Mouse (Mus musculus): ENCODE data around the gene Skap2. TPM values are rescaled to one million over a fixed set of nuclear protein-coding genes. Genes with fewer than 3 reads are reported as not detected.

The Skap2 gene
- polyA plus RNA-seq, 1 experiment from 2014 or later = 18.3 TPM

Other genes with a start within 250 kb of the Skap2 start
- 0.97 and 1.6 TPM in 2 replicates for gene Hoxa1, start 145.8 kb upstream of the Skap2 start, polyA plus RNA-seq (2015; fragmentation: Nextera tagmentation; extraction: Ambion mirVana)
- 1.5 and 2.5 TPM in 2 replicates for gene Hoxa2, start 152.3 kb upstream of the Skap2 start, polyA plus RNA-seq (2015; fragmentation: Nextera tagmentation; extraction: Ambion mirVana)
- 0.15 and 0.33 TPM in 2 replicates for gene 5730596B20Rik, start 164.9 kb upstream of the Skap2 start, polyA plus RNA-seq (2015; fragmentation: Nextera tagmentation; extraction: Ambion mirVana)
- gene Hoxa4, start 179.2 kb upstream of the Skap2 start, polyA plus RNA-seq (2015; fragmentation: Nextera tagmentation; extraction: Ambion mirVana) = 0.71 and 0.74 TPM in 2 replicates
- 3.6 and 5.9 TPM in 2 replicates for gene Hoxa5, start 192.0 kb upstream of the Skap2 start, polyA plus RNA-seq (2015; fragmentation: Nextera tagmentation; extraction: Ambion mirVana)
- 0.40 TPM in 1 of 2 replicates, not detected in the other for gene Hoxa6, start 196.2 kb upstream of the Skap2 start, polyA plus RNA-seq (2015; fragmentation: Nextera tagmentation; extraction: Ambion mirVana)
- gene Hoxa3, start 200.8 kb upstream of the Skap2 start, polyA plus RNA-seq (2015; fragmentation: Nextera tagmentation; extraction: Ambion mirVana) = 0.99 and 1.2 TPM in 2 replicates
- not detected in 2 replicates for gene Gm28308, start 200.8 kb upstream of the Skap2 start, polyA plus RNA-seq (2015; fragmentation: Nextera tagmentation; extraction: Ambion mirVana)
- gene Hoxa7, start 209.3 kb upstream of the Skap2 start, polyA plus RNA-seq (2015; fragmentation: Nextera tagmentation; extraction: Ambion mirVana) = 0.46 and 0.59 TPM in 2 replicates
- 0.10 and 0.17 TPM in 2 replicates for gene Hoxa9, start 218.5 kb upstream of the Skap2 start, polyA plus RNA-seq (2015; fragmentation: Nextera tagmentation; extraction: Ambion mirVana)
- gene Hoxa10, start 228.3 kb upstream of the Skap2 start, polyA plus RNA-seq (2015; fragmentation: Nextera tagmentation; extraction: Ambion mirVana) = 0.09 TPM in 1 of 2 replicates, not detected in the other
- not detected in 2 replicates for gene Hoxa11, start 233.3 kb upstream of the Skap2 start, polyA plus RNA-seq (2015; fragmentation: Nextera tagmentation; extraction: Ambion mirVana)
- gene Hoxa13, start 248.3 kb upstream of the Skap2 start, polyA plus RNA-seq (2015; fragmentation: Nextera tagmentation; extraction: Ambion mirVana) = not detected in 2 replicates